In the genomic region with DNA sequence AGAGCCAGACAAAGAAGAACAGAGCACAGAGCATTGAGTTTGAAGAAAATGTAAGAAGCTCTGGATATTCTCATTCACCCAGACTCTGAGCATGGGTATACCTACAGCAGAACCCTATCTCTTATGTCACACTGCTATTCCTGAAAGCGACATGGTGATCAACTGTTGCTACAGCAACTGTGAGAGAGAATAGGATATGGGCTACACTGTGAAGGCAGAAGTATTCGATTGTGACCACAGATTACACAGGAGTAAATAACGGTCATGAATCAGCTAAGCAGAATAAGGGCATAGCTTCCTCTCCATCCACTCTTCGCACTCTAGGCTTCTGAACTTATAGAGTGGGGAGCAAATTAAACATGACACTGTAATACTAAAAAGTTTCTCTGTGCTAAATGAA, we compare ENCODE assay signal across 28 mouse cellular contexts.
"Had no signal": no experiment of that assay in that cellular context is flagged by ENCODE, and none has a peak within 500 bp of the region (broad histone marks: within the 10 kb centered on the region; RNA-seq: fewer than 3 reads in every experiment).

No protein-coding gene starts in this region.

- H3K4me3 ChIP-seq: embryonic facial prominence, embryonic 10.5 days; embryonic facial prominence, embryonic 12.5 days; embryonic facial prominence, embryonic 13.5 days; embryonic facial prominence, embryonic 15.5 days; erythroblast, embryonic 14.5 days; forebrain, embryonic 10.5 days; forebrain, embryonic 12.5 days; forebrain, embryonic 13.5 days; forebrain, embryonic 15.5 days; gastrocnemius, adult 2 months; heart, adult 2 months had no signal

- H3K27ac ChIP-seq: embryonic facial prominence, embryonic 10.5 days; embryonic facial prominence, embryonic 12.5 days; embryonic facial prominence, embryonic 13.5 days; embryonic facial prominence, embryonic 15.5 days; forebrain, embryonic 10.5 days; forebrain, embryonic 12.5 days; forebrain, embryonic 13.5 days; forebrain, embryonic 15.5 days; gastrocnemius, adult 2 months; heart, adult 2 months had no signal

- H3K9me3 ChIP-seq: embryonic facial prominence, embryonic 12.5 days; embryonic facial prominence, embryonic 13.5 days; embryonic facial prominence, embryonic 15.5 days; forebrain, embryonic 10.5 days; forebrain, embryonic 12.5 days; forebrain, embryonic 13.5 days; forebrain, embryonic 15.5 days had no signal

- DNase-seq: cerebellum, adult 2 months; cerebellum, adult 8-10 months; cerebellum, adult 9-10 months; cerebellum, adult 9-11 months; cerebellum, postnatal 10 days; cerebellum, postnatal 14 days; cerebellum, postnatal 25 days; embryo, embryonic 11 days; forebrain, postnatal 0 days; gastrocnemius, adult 2 months; gastrocnemius, postnatal 10 days; gastrocnemius, postnatal 14 days; gastrocnemius, postnatal 25 days; gastrocnemius, postnatal 36 days; heart, adult 11 months; heart, adult 18-20 months; heart, adult 2 months had no signal

- H3K4me2 ChIP-seq: embryonic facial prominence, embryonic 12.5 days; embryonic facial prominence, embryonic 13.5 days; embryonic facial prominence, embryonic 15.5 days; forebrain, embryonic 12.5 days; forebrain, embryonic 13.5 days; forebrain, embryonic 15.5 days had no signal

- H3K4me1 ChIP-seq: embryonic facial prominence, embryonic 10.5 days; embryonic facial prominence, embryonic 12.5 days; embryonic facial prominence, embryonic 15.5 days; forebrain, embryonic 10.5 days; forebrain, embryonic 12.5 days; forebrain, embryonic 13.5 days; forebrain, embryonic 15.5 days had no signal

- ATAC-seq: forebrain, embryonic 13.5 days; forebrain, embryonic 14.5 days; forebrain, embryonic 15.5 days; forebrain, embryonic 16.5 days; forebrain, postnatal 0 days had no signal

- H3K27me3 ChIP-seq: embryonic facial prominence, embryonic 12.5 days; embryonic facial prominence, embryonic 13.5 days; embryonic facial prominence, embryonic 15.5 days; forebrain, embryonic 12.5 days; forebrain, embryonic 13.5 days; forebrain, embryonic 15.5 days had no signal

- H3K36me3 ChIP-seq: embryonic facial prominence, embryonic 10.5 days; embryonic facial prominence, embryonic 12.5 days; embryonic facial prominence, embryonic 13.5 days; embryonic facial prominence, embryonic 15.5 days; forebrain, embryonic 10.5 days; forebrain, embryonic 12.5 days; forebrain, embryonic 15.5 days had no signal

- H3K9ac ChIP-seq: embryonic facial prominence, embryonic 12.5 days; embryonic facial prominence, embryonic 13.5 days; embryonic facial prominence, embryonic 15.5 days; forebrain, embryonic 12.5 days; forebrain, embryonic 13.5 days; forebrain, embryonic 15.5 days; forebrain, postnatal 0 days had no signal
